Mouse (Mus musculus): Measurements from ENCODE around the gene Tmprss6.

The Tmprss6 gene

DNA sequence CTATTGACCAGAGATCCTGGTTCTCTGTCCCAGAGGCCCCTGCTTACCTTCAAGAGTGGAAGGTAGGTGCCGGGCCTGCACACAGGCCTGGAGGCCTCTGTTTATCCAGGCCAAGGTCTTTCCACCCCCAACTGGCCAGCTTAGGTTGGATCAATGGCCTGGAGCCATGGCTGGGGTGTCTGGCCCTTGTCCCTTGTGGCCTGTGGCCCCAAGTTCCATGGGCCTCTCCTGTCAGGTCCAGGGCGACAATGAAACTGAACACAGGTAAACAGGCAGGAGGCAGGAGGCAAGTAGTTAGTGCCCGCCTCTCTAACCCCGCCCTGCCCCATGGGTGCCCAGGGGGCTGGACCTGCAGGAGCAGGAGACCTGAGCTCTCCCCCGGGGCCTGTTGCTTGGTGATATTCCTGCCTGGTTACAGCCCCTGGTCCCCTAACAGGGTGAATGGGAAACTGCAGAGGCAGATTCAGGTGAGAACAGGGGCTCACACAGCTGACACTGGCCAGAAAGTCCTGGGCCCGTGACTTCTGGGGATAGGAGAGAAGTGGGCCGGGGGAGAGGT is at the start of gene Tmprss6:
Gene Tmprss6, minus strand, starts transcription at position 256 of the 559 bp plus-strand sequence.
- DNase-seq, result no peak

- no peak for DNase-seq
Observed at GRCm38 (mm10) chr15:78518221-78518620, 49.8 kb upstream of the Tmprss6 start.

DNA sequence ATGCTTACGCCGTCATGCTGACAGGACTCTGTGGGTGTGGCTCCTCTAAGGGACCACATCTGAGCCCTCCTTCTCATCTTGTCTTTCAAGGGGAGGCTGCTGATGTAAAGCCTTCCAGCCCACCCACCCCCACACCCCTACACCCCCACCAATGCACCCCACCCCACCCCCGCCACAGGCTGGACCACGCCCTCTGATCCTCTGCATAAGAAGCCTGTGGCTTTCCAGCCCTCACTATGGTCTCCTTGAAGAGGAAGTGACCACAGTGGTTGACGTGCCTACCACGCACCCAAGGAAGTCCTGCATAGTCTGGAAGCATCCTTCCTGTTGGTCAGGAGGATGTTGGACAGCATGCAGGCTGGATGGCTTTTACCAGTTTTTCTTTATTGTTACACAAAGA is 47.3 kb upstream of the Tmprss6 start:
- no peak for DNase-seq

GRCm38 (mm10) chr15:78514393-78515146 is 46.1 kb upstream of the Tmprss6 start:
- peak; percentile 74 for DNase-seq

DNA sequence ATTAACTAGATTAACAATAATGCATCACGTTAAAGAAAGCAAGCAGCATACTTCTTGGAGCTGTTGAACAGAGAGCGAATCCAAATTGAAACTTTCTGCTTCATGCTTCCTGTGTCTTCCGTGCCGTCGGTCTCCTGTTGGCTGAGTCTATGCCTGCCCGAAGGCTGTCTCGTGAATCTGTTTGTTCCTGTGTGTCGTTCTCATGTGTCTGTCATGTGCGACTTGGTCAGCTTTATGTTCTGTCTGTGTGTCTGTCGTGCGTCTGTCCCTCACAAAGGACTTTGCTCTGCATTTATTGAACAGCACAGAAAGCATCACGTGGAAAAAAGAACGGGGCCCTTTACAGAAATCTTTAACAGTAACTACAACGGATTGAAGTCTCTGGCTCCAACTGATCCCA is 44.6 kb upstream of the Tmprss6 start:
- DNase-seq, result no peak

GRCm38 (mm10) chr15:78511951-78512350 is 43.5 kb upstream of the Tmprss6 start:
- no peak for DNase-seq

DNA sequence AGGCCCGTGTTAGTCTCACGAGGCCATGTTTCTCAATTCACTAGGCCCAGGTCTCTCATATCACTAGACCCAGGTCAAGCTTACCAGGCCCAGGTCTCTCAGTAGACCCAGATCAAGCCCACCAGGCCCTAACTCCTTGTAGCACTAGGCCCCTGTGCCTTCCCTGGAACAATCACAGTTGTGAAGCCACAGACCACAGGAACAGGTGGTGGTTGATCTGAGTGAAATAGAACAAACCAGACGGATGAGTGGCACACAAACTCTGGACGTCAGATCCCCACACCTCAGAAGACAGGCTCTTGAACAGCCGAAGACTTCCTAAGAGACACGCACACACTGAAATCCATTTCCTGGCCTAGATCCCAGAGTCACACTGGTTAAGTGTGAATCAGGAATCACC is 42.3 kb upstream of the Tmprss6 start:
- DNase-seq, result no peak

DNA sequence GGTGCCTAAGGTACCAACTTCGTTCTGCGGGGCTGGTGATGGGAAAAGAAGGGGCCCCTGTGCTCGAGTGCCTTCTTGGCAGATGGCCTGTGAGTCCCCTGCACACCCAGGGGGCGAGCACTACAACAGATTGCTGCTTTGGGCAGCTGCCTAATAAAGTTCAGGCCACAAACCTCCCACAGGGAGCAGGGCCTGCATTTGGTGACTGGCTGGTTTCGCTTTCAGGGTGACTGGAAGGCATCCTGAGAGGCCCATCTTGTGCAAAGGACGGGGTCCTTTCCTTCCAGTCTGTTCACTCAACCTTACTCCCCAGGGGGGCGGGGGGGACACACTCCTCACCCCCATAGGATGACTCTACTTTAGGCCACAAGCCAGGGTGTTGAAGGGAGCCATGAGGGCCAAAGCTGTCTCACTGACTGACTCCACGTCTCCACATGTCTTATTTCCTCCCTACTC is 41.7 kb upstream of the Tmprss6 start:
- DNase-seq, result no peak

DNA sequence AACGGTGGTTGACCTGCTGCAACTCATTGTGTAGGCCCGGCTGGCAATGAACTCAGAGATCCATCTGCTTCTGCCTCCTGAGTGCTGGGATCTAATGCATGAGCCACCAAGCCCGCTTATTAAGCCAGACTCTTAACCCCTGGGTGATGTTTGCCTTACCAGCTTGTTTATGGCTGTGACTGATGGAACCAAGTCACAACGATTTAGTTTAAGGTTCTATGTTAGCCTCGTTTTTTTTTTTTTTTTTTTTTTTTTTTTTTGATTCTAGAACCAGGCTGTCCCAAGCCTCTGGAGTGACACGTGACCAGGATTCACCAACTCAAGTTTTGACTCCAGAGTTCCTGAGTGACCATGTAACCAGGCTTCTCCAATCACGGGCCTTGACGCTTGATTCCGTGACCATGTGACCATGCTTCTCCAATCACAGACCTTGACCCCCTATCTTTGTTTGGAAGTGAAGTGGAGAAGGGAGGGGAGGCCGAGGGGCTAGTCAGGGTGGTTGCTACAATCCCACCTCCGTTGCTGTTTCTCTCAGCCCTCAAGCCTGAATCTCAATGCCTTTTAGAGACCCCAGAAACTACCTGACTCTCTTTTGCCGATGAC is 41.0 kb upstream of the Tmprss6 start:
- no peak for DNase-seq

DNA sequence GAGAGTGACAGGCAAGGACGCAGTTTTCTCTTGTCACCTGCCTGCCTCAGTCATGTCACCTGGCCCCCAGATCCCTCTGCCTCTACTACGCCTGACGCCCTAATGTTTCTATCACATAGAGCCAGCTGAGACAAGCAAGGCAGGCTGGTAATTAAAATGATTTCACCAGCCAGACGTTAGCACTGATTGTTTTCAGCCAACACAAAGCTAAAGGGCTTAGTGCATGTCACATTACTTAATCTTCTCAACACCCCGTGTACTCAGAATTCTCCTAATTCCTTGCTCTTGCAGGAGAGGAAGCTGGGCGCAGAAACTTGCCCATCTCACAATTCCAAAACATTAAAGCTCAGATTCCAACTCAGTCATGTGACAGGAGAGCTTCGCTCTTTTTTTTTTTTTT is 40.0 kb upstream of the Tmprss6 start:
- no peak for DNase-seq

DNA sequence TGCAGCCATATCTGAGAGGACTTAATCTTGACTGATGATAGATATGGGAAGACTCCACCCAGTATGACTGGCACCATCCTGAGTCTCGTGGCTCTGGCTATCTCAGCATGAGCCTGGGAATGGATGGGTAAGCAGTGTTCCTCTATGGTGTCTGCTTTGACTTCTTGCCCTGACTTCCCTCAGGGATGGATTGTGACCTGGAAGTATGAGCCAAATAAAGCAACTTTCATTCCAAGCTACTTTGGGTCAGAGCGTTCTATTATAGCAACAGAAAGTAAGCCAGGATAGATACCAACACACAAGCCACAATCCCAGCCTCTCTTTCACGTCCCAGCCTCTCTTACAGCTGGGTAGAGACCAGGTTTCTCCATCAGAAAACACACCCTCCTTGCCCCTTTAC is 37.1 kb upstream of the Tmprss6 start:
- DNase-seq, result no peak

GRCm38 (mm10) chr15:78504816-78505215 is 36.4 kb upstream of the Tmprss6 start:
- no peak for DNase-seq

- no peak for DNase-seq
Observed at GRCm38 (mm10) chr15:78504013-78504412, 35.6 kb upstream of the Tmprss6 start.

GRCm38 (mm10) chr15:78502437-78503132 is 34.2 kb upstream of the Tmprss6 start:
- DNase-seq, result no peak

- DNase-seq, result no peak
Observed at GRCm38 (mm10) chr15:78494968-78495406, 26.6 kb upstream of the Tmprss6 start, which contains the start of gene Il2rb. Gene Il2rb (minus strand): TSS chr15:78495271.

GRCm38 (mm10) chr15:78493401-78494010 is 25.1 kb upstream of the Tmprss6 start:
- DNase-seq, result no peak

- no peak for DNase-seq
Observed at GRCm38 (mm10) chr15:78491301-78491700, 22.9 kb upstream of the Tmprss6 start.

GRCm38 (mm10) chr15:78489906-78490305 is 21.5 kb upstream of the Tmprss6 start:
- no peak for DNase-seq

DNA sequence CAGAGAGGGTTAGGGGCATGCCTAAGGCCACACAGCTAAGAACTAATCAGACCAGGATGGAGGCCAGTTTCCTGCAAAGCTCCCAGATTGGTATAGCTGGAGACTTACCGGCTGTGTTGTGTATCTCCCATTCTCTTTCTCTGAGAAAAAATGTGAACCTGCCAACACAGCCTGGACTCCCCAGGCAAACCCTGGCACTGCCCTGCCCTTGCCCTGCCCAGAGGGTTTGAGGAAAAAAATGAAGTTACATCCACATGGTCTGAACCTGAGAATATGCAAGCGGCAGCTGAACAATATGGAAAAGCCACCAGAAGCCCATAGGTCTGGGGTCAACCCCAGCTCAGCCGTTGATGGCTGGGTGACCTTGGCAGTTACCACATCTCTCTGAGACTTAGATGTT is 20.8 kb upstream of the Tmprss6 start:
- DNase-seq, result no peak

DNA sequence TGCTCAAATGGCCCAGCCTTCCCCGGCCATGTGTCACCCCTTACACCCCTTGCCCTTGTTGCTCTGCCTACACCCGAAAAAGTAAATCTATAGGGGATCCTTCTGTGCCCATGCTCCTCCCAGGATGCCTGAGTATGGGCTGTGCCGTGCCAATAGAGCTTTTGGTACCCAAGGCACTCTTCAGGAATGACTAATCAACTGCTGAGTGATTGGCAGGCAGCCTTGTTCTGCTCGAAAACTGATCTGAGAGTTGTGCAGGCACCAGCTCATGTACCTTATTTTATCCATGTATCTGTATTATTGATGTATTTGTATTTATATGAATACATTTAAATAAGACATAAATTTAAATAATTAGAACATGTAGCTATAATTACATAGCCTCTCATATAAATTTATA is 18.6 kb upstream of the Tmprss6 start:
- DNase-seq, result no peak

DNA sequence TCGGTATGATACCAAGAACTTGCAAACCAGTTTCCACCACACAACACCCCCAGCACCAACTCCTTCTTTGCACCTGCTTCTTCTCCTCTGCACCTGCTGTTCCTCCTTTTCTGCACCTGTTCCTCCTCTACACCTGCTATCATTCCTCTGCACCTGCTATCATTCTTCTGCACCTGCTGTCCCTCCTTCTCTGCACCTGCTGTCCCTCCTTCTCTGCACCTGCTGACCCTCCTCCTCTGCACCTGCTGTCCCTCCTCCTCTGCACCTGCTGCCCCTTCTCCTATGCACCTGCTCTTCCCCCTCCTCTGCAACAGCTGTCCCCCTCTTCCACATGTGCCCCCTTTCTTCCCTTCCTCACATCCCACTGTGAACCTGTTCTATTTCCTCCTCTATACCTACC is 18.1 kb upstream of the Tmprss6 start:
- no peak for DNase-seq

DNA sequence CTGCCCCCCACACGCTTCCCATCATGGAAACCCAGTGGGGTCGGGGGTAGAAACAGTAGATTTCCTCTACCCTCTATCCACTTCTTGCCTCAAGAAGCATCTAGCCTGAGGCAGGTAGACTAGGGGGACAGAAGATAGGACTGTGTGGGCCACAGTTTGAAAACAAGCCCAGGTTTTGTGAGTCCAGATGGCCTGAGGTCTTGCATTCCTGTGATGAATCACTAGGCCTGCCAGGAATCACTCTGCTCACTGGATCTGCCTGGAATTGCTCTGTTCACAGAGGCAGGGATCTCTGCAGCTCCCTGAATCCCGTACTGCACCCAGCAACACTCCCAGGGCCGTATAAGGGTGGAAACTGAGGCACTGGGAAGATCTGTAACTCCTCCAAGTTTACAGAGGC is 14.9 kb upstream of the Tmprss6 start:
- peak; percentile 11 for DNase-seq

DNA sequence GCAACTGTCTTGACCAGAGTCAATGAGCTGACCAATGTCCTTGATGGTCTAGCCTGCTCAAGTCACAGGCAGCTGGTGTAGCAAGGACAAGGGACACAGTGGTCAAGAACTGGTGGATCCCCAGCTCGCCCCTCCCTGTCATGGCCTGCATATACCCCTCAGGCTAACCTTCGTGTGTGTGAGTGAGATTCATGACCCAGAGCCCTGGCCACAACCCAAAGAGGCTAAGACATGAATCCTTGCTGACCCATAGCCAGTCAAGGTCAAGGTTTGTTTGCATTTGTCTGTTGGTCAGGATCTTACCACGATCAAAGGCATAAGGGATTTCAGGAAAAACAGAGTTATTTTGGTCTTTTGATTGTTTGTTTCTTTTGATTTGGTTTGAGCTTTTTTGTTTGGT is 14.1 kb upstream of the Tmprss6 start:
- no peak for DNase-seq

Data from right cerebral cortex, adult 18-20 months (tissue).